Mouse (Mus musculus): ENCODE data around the gene Tfap2a. TPM values are rescaled to one million over a fixed set of nuclear protein-coding genes. Genes with fewer than 3 reads are reported as not detected.

Gene Tfap2a
- total RNA-seq, 2 experiments from 2014 or later, result 0.07 TPM; not detected in 1

DNA sequence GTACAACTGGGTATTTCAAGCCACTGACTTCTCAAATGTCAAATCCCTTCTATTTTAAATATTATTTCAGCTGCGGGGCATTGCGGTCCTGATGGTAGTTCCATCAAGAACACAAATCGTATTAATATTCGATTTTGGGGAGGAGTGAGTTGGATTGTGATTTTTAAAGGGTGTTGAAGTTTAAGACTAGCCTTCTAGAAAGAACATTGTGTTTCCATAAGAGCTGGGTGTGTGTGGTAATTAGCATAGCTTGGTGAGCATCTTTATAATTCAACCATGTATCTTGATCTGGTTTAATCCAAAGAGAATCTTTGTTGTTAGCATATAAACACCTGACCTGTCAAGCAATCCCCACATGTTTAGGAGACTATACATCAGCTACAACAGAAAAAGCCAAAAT, 24.9 kb downstream of the Tfap2a start:
- DNase-seq (ENCODE audit: low spot score), result no peak

DNA sequence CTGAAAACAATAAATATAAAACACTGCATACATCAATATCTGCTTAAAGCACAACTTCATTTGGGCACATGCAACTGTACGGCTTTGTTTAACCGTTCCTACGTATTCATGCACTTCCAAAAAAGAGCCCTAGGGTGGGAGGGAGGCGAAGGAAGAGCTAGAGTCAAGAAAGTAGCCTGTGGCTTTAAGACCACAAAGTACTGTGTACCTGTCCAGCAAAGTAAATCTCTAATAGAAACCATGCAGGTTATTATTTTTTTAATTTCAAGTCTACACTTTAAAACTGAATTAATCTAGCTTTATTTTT, 25.7 kb downstream of the Tfap2a start:
- no peak for DNase-seq (ENCODE audit: low spot score)

DNA sequence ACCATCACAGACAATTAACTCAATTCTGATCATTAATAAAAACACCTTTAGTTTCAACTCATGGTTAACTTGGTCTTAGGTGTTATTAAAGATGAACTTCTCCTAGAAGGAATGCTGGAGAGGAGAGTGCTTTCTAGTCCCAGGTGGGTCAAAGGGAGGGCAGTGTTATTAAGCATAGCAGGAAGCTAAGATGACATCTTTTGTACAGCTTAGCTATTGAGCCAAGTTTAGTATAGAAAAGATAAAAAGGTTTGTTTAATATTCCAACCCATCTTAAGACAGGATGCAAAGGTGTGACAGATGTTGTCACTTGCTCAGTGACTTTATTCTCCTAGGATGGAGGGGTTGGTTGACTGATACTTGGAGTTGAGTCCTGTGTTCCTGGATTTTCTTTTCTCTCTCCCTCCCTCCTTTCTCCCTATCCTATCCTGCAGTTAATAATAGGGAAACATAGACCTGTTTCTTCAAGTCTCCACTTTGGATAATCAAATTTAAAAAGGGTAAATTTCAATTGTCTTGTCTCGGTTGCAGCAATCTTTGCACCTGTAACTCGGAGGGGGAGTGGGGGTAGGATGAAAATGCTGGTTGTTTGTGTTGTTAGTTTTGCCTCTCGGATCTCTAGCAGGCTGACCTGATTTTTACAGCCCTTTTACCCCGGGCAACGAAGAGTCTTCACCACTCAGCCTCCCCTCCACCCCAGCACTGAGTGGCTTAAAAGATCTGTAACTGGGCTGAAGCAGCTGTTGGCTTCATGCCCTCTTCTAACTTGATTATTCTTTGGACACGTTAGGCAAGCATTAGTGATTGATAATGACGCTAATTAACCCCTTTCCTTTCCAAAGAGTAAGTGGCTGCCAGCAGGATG, 26.3 kb downstream of the Tfap2a start:
- DNase-seq (ENCODE audit: low spot score), result no peak

GRCm38 (mm10) chr13:40710062-40710342, 28.2 kb downstream of the Tfap2a start:
- DNase-seq (ENCODE audit: low spot score), result no peak

DNA sequence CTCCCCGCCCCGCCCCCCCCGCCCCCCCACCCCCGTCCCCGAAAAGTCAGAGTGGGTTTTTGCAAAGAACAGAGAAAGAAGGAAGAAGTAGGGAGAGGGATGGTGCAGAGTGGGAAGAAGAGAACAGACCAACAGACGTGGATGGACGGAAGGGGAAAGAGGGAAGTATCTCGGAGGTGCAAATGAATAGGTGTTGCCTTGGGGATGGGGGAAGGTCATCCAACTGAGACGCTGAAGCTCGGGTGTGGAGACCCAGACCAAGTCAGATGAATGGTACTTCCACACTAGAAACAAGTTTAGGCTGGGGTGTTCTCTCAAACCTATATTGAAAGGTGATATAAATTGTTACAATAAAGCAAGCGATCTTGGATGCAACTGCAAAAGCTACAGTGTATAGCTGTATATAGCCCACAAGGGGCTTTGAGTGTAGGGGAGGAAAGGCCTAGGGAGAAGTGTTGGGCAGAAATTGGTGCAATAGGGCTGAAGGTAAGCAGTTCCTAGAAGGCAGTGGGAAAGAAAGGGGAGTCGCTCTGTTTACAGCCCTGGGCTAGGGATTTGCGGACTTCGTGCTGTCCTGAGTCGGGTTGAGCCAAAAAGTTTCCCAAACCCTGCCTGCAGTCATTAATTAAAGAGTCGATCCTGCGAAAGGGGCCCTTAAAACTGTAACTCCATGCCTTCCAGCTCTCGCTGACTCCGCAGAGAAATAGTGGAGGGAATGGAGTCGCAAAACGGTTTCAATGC, 28.7 kb downstream of the Tfap2a start:
- no peak for DNase-seq (ENCODE audit: low spot score)

- no peak for DNase-seq (ENCODE audit: low spot score)
Observed at GRCm38 (mm10) chr13:40708913-40709312, 29.3 kb downstream of the Tfap2a start.

DNA sequence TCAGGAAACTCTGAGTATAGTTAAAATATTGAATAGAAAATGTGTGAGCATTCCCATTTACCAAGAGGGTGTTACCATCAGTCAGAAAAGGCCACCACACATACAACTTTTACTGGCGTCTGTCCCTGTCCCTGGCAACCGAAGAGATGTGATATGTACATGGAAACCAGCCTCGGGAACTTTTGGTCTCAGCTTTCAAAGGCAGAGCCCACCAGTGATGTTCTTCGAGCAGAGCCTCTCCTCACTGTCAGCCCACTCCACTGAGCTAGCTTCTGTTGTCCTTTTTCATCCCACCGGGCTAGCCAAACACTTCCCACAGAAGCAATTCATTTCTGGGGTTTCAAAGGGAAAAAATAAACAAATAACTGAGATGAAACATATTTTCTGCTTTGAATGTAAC, 29.9 kb downstream of the Tfap2a start:
- no peak for DNase-seq (ENCODE audit: low spot score)

- no peak for DNase-seq (ENCODE audit: low spot score)
Observed at GRCm38 (mm10) chr13:40707646-40708045, 30.5 kb downstream of the Tfap2a start.

DNA sequence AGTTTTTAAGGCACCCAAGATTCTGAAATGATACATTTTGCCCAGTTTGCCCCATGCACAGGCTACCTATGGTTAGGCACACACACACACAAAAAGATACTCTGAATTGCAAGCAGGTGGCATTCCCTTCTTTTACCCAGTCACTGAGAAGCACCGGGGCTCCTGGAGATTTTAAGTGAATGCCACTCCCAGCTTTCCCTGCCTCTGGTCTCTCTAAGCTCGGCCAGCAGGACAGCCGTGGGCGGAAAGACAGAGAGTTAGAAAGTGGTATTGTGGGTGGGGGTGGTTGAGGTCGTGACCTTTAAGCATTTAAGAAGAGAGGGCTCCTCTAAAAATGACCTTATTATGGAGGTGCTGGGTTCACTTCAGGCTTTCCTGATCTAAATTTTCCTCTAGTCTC, 31.6 kb downstream of the Tfap2a start:
- DNase-seq (ENCODE audit: low spot score), result no peak

DNA sequence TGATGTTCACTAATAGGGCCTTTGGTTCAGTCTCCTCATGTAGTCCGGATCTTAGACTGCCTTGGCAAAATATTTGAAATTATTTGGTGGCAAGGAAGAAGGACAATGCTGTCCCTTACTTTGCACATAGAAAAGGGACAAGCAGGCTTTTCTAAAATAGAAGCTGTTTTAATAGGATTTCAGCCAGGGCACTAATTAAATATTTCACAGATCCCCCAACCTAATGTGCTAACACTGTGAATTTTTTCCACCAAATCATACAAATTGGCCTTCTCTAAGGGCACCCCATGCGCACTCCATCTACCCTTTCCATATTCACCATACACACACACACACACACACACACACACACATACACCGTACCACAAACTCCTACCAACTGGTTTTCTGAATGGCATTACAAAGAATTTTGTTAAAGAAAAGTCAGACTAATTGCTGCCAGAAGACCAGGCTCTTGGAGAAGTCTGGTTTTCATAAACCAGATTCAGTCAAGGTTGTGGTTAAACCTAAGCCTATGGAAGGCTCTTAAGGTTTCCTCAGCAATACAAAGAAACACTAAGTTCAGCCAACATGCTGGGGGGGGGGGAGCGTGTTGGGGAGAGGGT, 32.3 kb downstream of the Tfap2a start:
- DNase-seq (ENCODE audit: low spot score), result no peak

GRCm38 (mm10) chr13:40704864-40705455, 33.2 kb downstream of the Tfap2a start:
- DNase-seq (ENCODE audit: low spot score), result no peak

GRCm38 (mm10) chr13:40703982-40704501, 34.1 kb downstream of the Tfap2a start:
- DNase-seq (ENCODE audit: low spot score), result no peak

GRCm38 (mm10) chr13:40703123-40703797, 34.9 kb downstream of the Tfap2a start:
- DNase-seq (ENCODE audit: low spot score), result no peak

DNA sequence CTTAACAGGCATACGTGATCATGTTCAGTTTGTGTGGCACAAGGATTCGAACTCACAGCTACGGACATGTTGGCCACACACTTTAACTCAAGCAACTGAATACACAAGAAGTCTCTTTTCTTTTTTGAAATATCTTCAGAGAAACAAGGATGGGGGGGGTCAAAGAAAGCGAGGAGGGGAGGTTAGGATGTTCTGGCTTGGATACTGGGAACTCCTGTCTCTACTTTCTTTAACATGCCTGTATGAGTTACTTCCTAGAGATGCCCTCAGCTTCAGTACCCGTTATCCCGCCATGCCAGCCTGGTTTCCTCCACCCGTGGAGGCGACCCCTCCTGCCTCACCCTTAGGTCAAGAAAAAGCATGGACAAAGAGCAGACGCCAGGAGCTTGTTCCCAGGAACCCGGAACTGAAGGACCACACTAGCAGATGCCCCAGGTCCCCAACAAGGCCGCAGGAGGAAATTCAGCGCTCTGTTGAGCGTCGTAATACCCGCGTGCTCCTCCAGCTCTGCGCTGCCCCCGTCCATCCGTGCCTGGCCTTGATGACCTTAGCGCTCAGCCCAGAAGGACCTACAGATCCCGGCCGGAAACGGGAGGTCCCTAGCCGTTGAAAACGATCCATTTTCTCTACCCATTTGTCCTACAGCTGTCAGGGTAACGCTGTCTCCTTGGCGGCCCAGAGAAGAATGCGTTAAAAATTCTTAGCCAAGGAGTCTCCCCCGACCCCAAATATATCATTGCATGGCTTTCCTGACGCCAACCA, 35.6 kb downstream of the Tfap2a start:
- no peak for DNase-seq (ENCODE audit: low spot score)

- no peak for DNase-seq (ENCODE audit: low spot score)
Observed at GRCm38 (mm10) chr13:40701691-40702090, 36.5 kb downstream of the Tfap2a start.

DNA sequence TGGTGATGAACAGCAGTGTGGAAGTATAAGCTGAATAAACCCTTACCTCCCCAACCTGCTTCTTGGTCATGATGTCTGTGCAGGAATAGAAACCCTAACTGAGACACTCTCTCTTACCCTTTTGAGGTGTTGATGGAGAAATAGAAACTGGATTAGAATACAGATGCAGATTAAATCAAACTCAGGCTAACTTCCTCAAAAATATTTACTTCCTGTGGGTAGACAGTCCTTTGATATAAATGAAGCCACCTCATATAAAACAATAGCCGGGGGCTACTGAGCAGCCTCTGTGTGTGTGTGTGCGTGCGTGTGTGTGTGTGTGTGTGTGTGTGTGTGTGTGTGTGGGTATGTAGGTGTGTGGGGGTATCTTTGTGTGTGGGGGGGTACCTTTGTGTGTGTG, 52.4 kb downstream of the Tfap2a start:
- no peak for DNase-seq (ENCODE audit: low spot score)

- DNase-seq (ENCODE audit: low spot score), result no peak
Observed at GRCm38 (mm10) chr13:40676730-40677129, 61.4 kb downstream of the Tfap2a start.
